Mouse (Mus musculus) embryonic fibroblast, embryonic 13.5 days (primary cell): ENCODE measurements around the gene Kiss1r. TPM values are rescaled to one million over a fixed set of nuclear protein-coding genes. Genes with fewer than 3 reads are reported as not detected.

Experiments used
- H3K27ac ChIP-seq: 2 replicates; pipeline ENCODE4 v1.5.1; 2012; ENCODE audit warnings: low read length, control low read depth, inconsistent platforms; ENCODE audit not compliant: insufficient read depth
- H3K4me1 ChIP-seq: 2 replicates; pipeline ENCODE4 v1.6.1; 2011; ENCODE audit warnings: low read length; ENCODE audit not compliant: control insufficient read depth, insufficient read depth
- H3K4me3 ChIP-seq: 2 replicates; pipeline ENCODE4 v1.5.1; 2011; ENCODE audit warnings: mild to moderate bottlenecking, control low read depth, low read length; ENCODE audit not compliant: insufficient read depth
- CTCF ChIP-seq: IDR thresholded peaks from 2 replicates; pipeline ENCODE4 v1.5.1; 2011; ENCODE audit warnings: mild to moderate bottlenecking, control low read depth, low read length, moderate library complexity, borderline replicate concordance; ENCODE audit not compliant: insufficient read depth
- POLR2A ChIP-seq: IDR thresholded peaks from 2 replicates; pipeline ENCODE4 v1.6.1; 2011; ENCODE audit warnings: low read depth, mild to moderate bottlenecking, control low read depth, low read length, moderate library complexity
- polyA plus RNA-seq: library from polyadenylated mRNA; stranded (reverse); fragments of >200 nt; gene quantifications from 2 replicates; pipeline ENCODE4 v1.2.4, GENCODE M21; 2011; ENCODE audit warnings: low read depth; ENCODE audit not compliant: missing spikeins, insufficient read length

The Kiss1r gene
- polyA plus RNA-seq, 1 experiment, result 0.44 TPM

- no peak overlapping the region for H3K4me3 ChIP-seq
- no peak for TF ChIP-seq CTCF
- no peak for TF ChIP-seq POLR2A
- no peak overlapping the region for H3K27ac ChIP-seq
- no peaks in the 10 kb centered on the region for H3K4me1 ChIP-seq
Measured at GRCm38 (mm10) chr10:79966886-79967400, 50.2 kb downstream of the Kiss1r start.

- Histone ChIP-seq H3K27ac (no peak overlapping the region), H3K4me1 (no peaks in the 10 kb centered on the region), H3K4me3 (no peak overlapping the region)
- TF ChIP-seq CTCF (no peak), POLR2A (no peak)
Measured at GRCm38 (mm10) chr10:79968181-79968580, 51.4 kb downstream of the Kiss1r start.

- Histone ChIP-seq H3K4me3 (no peak overlapping the region), H3K27ac (no peak overlapping the region), H3K4me1 (no peaks in the 10 kb centered on the region)
- TF ChIP-seq CTCF, result no peak
- TF ChIP-seq POLR2A, result no peak; the same call in 1 of the 2 replicates
Measured at GRCm38 (mm10) chr10:79969124-79969568, 52.4 kb downstream of the Kiss1r start.

GRCm38 (mm10) chr10:79970415-79971182 lies 53.8 kb downstream of the Kiss1r start, which contains the start of gene Grin3b:
Grin3b (plus strand) TSS chr10:79970715.
- H3K27ac ChIP-seq, result no peak within 1 kb of the TSS
- TF ChIP-seq CTCF, result no peak
- TF ChIP-seq POLR2A, result no peak
- no peak within 1 kb of the TSS for H3K4me3 ChIP-seq
- H3K4me1 ChIP-seq, result no peaks in the 10 kb centered on the region

GRCm38 (mm10) chr10:79971183-79971497 lies 54.4 kb downstream of the Kiss1r start:
- no peak overlapping the region for H3K4me3 ChIP-seq
- no peaks in the 10 kb centered on the region for H3K4me1 ChIP-seq
- H3K27ac ChIP-seq, result no peak overlapping the region
- TF ChIP-seq POLR2A (no peak), CTCF (no peak)

Other genes with a start within 250 kb of the Kiss1r start
- 15.5 and 16.0 TPM in 2 replicates for gene Tpgs1, start 247.6 kb upstream of the Kiss1r start, polyA plus RNA-seq
- gene Cdc34, start 234.8 kb upstream of the Kiss1r start, polyA plus RNA-seq, result 117 and 149 TPM in 2 replicates
- gene Gzmm, start 228.0 kb upstream of the Kiss1r start, polyA plus RNA-seq, result 0.65 TPM in 1 of 2 replicates, not detected in the other
- 766 and 774 TPM in 2 replicates for gene Bsg, start 212.5 kb upstream of the Kiss1r start, polyA plus RNA-seq
- gene Hcn2, start 200.3 kb upstream of the Kiss1r start, polyA plus RNA-seq, result 0.91 and 1.9 TPM in 2 replicates
- gene Polrmt, start 170.4 kb upstream of the Kiss1r start, polyA plus RNA-seq, result 14.9 TPM in 2 replicates
- gene Fgf22, start 161.9 kb upstream of the Kiss1r start, polyA plus RNA-seq, result 0.23 TPM in 1 of 2 replicates, not detected in the other
- gene Rnf126, start 150.0 kb upstream of the Kiss1r start, polyA plus RNA-seq, result 38.4 and 39.5 TPM in 2 replicates
- gene Fstl3, start 139.7 kb upstream of the Kiss1r start, polyA plus RNA-seq, result 21.9 and 42.7 TPM in 2 replicates
- not detected in 2 replicates for gene Prss57, start 126.0 kb upstream of the Kiss1r start, polyA plus RNA-seq
- gene Palm, start 123.4 kb upstream of the Kiss1r start, polyA plus RNA-seq, result 45.2 and 54.0 TPM in 2 replicates
- gene Misp, start 96.0 kb upstream of the Kiss1r start, polyA plus RNA-seq, result not detected in 2 replicates
- gene Ptbp1, start 62.5 kb upstream of the Kiss1r start, polyA plus RNA-seq, result 351 and 422 TPM in 2 replicates
- gene Prtn3, start 42.5 kb upstream of the Kiss1r start, polyA plus RNA-seq, result not detected in 2 replicates
- gene Plppr3, start 42.3 kb upstream of the Kiss1r start, polyA plus RNA-seq, result 3.1 and 4.9 TPM in 2 replicates
- not detected in 2 replicates for gene Elane, start 30.7 kb upstream of the Kiss1r start, polyA plus RNA-seq
- gene Cfd, start 26.1 kb upstream of the Kiss1r start, polyA plus RNA-seq, result not detected in 2 replicates
- 15.2 and 16.1 TPM in 2 replicates for gene Med16, start 8.0 kb upstream of the Kiss1r start, polyA plus RNA-seq
- not detected in 2 replicates for gene Gm26602, start 6.1 kb upstream of the Kiss1r start, polyA plus RNA-seq
- 66.3 and 86.3 TPM in 2 replicates for gene R3hdm4, start 4.2 kb downstream of the Kiss1r start, polyA plus RNA-seq
- gene Arid3a, start 10.1 kb downstream of the Kiss1r start, polyA plus RNA-seq, result 5.2 and 6.0 TPM in 2 replicates
- gene Wdr18, start 43.2 kb downstream of the Kiss1r start, polyA plus RNA-seq, result 29.2 and 29.3 TPM in 2 replicates
- gene Grin3b, start 53.7 kb downstream of the Kiss1r start, polyA plus RNA-seq, result 0.15 and 0.16 TPM in 2 replicates
- 73.4 and 78.1 TPM in 2 replicates for gene Tmem259, start 67.4 kb downstream of the Kiss1r start, polyA plus RNA-seq
- gene Cnn2, start 71.6 kb downstream of the Kiss1r start, polyA plus RNA-seq, result 642 and 721 TPM in 2 replicates
- 3.5 and 4.0 TPM in 2 replicates for gene Abca7, start 79.5 kb downstream of the Kiss1r start, polyA plus RNA-seq
- 1.7 and 3.1 TPM in 2 replicates for gene Arhgap45, start 99.7 kb downstream of the Kiss1r start, polyA plus RNA-seq
- gene Polr2e, start 122.8 kb downstream of the Kiss1r start, polyA plus RNA-seq, result 46.3 and 61.0 TPM in 2 replicates
- gene Gpx4, start 130.2 kb downstream of the Kiss1r start, polyA plus RNA-seq, result 214 and 217 TPM in 2 replicates
- 50.7 and 53.5 TPM in 2 replicates for gene Sbno2, start 188.6 kb downstream of the Kiss1r start, polyA plus RNA-seq
- gene Stk11, start 198.8 kb downstream of the Kiss1r start, polyA plus RNA-seq, result 80.8 and 91.7 TPM in 2 replicates
- gene Atp5d, start 221.7 kb downstream of the Kiss1r start, polyA plus RNA-seq, result 202 and 250 TPM in 2 replicates
- gene Cbarp, start 223.9 kb downstream of the Kiss1r start, polyA plus RNA-seq, result 24.1 and 28.4 TPM in 2 replicates
- gene Midn, start 231.3 kb downstream of the Kiss1r start, polyA plus RNA-seq, result 101 TPM in 2 replicates
- 29.2 and 50.2 TPM in 2 replicates for gene Cirbp, start 249.0 kb downstream of the Kiss1r start, polyA plus RNA-seq